Mouse (Mus musculus) MEL (cell line): ENCODE measurements around the gene Gm32717.
"Not testable (repeated sequence)": the region's sequence is repeated elsewhere in the genome, so short reads cannot be mapped to it uniquely, and the experiment has no call there.

ENCODE experiments used
- BHLHE40 ChIP-seq: IDR thresholded peaks from 2 replicates; pipeline ENCODE4 v1.6.1; 2012; ENCODE audit warnings: low read depth, mild to moderate bottlenecking, inconsistent platforms, low read length, improper control_type of control experiment, borderline replicate concordance
- CTCF ChIP-seq, 3 experiments: IDR thresholded peaks in 2 of 3; conservative IDR thresholded peaks in 1 of 3; 2 replicates each; pipeline ENCODE4 v1.5.1; 2011 to 2012; ENCODE audit warnings: low read length in 3 of 3, low read depth in 2 of 3, mild to moderate bottlenecking in 2 of 3, improper control_type of control experiment in 1 of 3, inconsistent platforms in 1 of 3, mixed read lengths in 1 of 3, moderate library complexity in 1 of 3; ENCODE audit not compliant: control insufficient read depth in 1 of 3, insufficient read depth in 1 of 3, poor library complexity in 1 of 3, severe bottlenecking in 1 of 3
- GATA1 ChIP-seq: IDR thresholded peaks from 2 replicates; pipeline ENCODE4 v1.6.1; 2011; ENCODE audit warnings: low read depth, low read length, improper control_type of control experiment
- POLR2A ChIP-seq, 2 experiments: IDR thresholded peaks; 2 replicates each; pipeline ENCODE4 v1.6.1; 2011 to 2012; ENCODE audit warnings: low read length in 2 of 2, mild to moderate bottlenecking in 2 of 2, control low read depth in 1 of 2, improper control_type of control experiment in 1 of 2, low read depth in 1 of 2, moderate library complexity in 1 of 2; ENCODE audit not compliant: control insufficient read depth in 1 of 2, insufficient read depth in 1 of 2, poor library complexity in 1 of 2
- SMC3 ChIP-seq: IDR thresholded peaks from 2 replicates; pipeline ENCODE4 v1.6.1; 2011; ENCODE audit warnings: low read depth, low read length, improper control_type of control experiment
- ZNF384 ChIP-seq: IDR thresholded peaks from 2 replicates; pipeline ENCODE4 v1.6.1; 2012; ENCODE audit warnings: low read depth, mild to moderate bottlenecking, inconsistent platforms, low read length, improper control_type of control experiment

DNA sequence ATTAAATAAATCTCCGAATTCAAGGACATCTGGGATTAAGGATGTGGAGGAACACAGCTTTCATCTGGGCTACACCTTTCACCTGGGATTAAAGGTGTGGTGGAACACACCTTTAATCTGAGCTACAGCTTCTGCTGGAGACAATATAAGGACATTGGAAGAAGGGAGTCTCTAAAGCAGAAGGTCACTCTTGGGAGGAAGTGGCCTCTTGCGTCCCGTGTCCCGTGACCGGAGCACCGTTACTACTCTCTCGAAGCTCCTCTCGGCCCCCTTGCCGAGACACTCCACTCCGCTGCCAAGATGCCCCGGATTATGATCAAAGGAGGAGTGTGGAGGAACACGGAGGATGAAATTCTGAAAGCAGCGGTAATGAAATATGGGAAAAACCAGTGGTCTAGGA lies 17.8 kb upstream of the Gm32717 start, which contains the start of gene Gm32802:
- TF ChIP-seq CTCF (IDR thresholded peaks at IDR 0.05 in 2 of 3, conservative IDR thresholded peaks at IDR 0.05 in 1 of 3; ENCODE audit: control insufficient read depth in 1 of 3, insufficient read depth in 1 of 3, low read depth in 2 of 3, low read length in 3 of 3, poor library complexity in 1 of 3, severe bottlenecking in 1 of 3); POLR2A (IDR thresholded peaks at IDR 0.05; ENCODE audit: control insufficient read depth in 1 of 2, insufficient read depth in 1 of 2, low read depth in 1 of 2, low read length in 2 of 2, poor library complexity in 1 of 2); BHLHE40; ZNF384; SMC3; GATA1: not testable (repeated sequence)
